Mouse (Mus musculus): ENCODE data around the gene Smurf1. TPM values are rescaled to one million over a fixed set of nuclear protein-coding genes. Genes with fewer than 3 reads are reported as not detected.
A peak's percentile ranks its signal among the peaks of the same experiment; 100 is the strongest.

Gene Smurf1
- polyA plus RNA-seq, 1 experiment, result 33.6 TPM

DNA sequence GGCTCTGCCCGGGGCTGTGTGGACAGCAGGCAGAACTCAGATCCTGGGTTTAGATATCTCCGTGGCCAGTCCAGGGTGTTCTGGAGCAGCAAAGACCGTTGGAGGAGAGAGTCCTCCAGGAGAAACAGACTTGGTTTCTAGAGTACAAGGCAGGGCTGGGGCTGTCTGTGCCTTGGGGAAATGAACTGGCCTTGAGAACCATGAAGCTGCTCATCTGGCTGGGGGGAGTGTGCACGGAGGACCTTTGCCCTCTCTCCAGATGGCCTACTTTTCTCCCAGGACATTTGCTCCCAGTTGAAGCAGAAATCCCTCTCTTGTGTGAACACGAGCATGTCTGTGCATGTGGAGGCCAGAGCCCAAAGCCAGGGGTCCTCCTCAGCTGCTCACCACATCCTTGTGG, 93.3 kb downstream of the Smurf1 start:
- WGBS, result 95% methylated on average over 5 of the region's 5 CpGs
- H3K36me3 ChIP-seq (ENCODE audit: control insufficient read depth, insufficient read depth, low read length), result no peaks in the 10 kb centered on the region
- H3K4me3 ChIP-seq (ENCODE audit: control insufficient read depth, insufficient read depth, low read length), result no peak overlapping the region
- DNase-seq, result no peak
- no peaks in the 10 kb centered on the region for H3K27me3 ChIP-seq (ENCODE audit: control insufficient read depth, insufficient read depth, low read length)
- TF ChIP-seq CTCF (IDR thresholded peaks at IDR 0.05; ENCODE audit: borderline replicate concordance, control insufficient read depth, extremely low read depth, insufficient read depth, low read length, poor library complexity) (no peak), POLR2A (IDR thresholded peaks at IDR 0.05; ENCODE audit: control insufficient read depth, extremely low read depth, insufficient read depth, low read length, poor library complexity) (no peak)
- no peak overlapping the region for H3K27ac ChIP-seq (ENCODE audit: control insufficient read depth, insufficient read depth, low read length)
- no peaks in the 10 kb centered on the region for H3K4me1 ChIP-seq (replicated peaks; ENCODE audit: control insufficient read depth, insufficient read depth, low read length)

DNA sequence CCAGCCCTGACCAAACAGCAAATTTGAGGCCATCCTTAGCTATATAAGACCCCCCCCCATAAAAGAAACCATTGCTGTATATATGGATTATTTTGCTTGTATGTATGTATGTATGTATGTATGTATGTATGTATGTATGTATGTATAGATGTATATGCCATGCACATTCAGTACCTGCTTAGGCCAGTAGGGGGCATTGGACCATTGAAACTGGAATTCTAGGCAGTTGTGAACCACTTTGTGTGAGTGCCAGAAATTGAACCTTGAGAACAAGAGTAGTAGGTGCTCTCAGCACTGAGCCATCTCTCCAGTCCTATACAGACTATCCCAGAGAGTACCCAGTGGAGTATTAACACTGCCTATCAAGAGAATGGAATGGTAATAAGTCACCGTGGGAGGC, 93.9 kb downstream of the Smurf1 start:
- 98% methylated on average over 1 of the region's 1 CpGs for WGBS
- Histone ChIP-seq H3K36me3 (ENCODE audit: control insufficient read depth, insufficient read depth, low read length) (no peaks in the 10 kb centered on the region), H3K27ac (ENCODE audit: control insufficient read depth, insufficient read depth, low read length) (no peak overlapping the region), H3K27me3 (ENCODE audit: control insufficient read depth, insufficient read depth, low read length) (no peaks in the 10 kb centered on the region), H3K4me3 (ENCODE audit: control insufficient read depth, insufficient read depth, low read length) (no peak overlapping the region), H3K4me1 (replicated peaks; ENCODE audit: control insufficient read depth, insufficient read depth, low read length) (no peaks in the 10 kb centered on the region)
- no peak for DNase-seq
- TF ChIP-seq POLR2A (IDR thresholded peaks at IDR 0.05; ENCODE audit: control insufficient read depth, extremely low read depth, insufficient read depth, low read length, poor library complexity), result no peak
- TF ChIP-seq CTCF (IDR thresholded peaks at IDR 0.05; ENCODE audit: borderline replicate concordance, control insufficient read depth, extremely low read depth, insufficient read depth, low read length, poor library complexity), result no peak

DNA sequence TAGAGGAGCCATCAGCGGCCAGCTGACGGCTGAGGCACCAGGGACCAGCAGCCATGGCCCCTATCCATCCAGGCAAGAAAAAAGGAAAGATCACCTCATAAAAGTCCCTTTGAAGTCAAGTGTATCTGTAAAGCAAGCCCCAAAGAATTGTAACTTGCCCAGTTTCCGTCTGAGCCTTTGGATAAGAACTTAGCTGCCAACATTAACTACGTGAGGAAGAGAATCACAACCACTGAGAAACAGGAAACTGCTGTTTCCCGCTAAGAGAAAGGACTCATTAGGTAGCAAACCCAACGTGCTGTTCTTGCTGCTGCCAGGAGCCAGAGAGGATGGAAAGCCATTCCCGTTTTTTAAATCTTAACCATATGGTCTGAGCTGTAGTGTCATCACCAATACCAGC, 94.9 kb downstream of the Smurf1 start:
- DNase-seq, result no peak
- no peaks in the 10 kb centered on the region for H3K4me1 ChIP-seq (replicated peaks; ENCODE audit: control insufficient read depth, insufficient read depth, low read length)
- no peaks in the 10 kb centered on the region for H3K27me3 ChIP-seq (ENCODE audit: control insufficient read depth, insufficient read depth, low read length)
- TF ChIP-seq POLR2A (IDR thresholded peaks at IDR 0.05; ENCODE audit: control insufficient read depth, extremely low read depth, insufficient read depth, low read length, poor library complexity), result no peak
- no peak for TF ChIP-seq CTCF (IDR thresholded peaks at IDR 0.05; ENCODE audit: borderline replicate concordance, control insufficient read depth, extremely low read depth, insufficient read depth, low read length, poor library complexity)
- H3K4me3 ChIP-seq (ENCODE audit: control insufficient read depth, insufficient read depth, low read length), result no peak overlapping the region
- 27% methylated on average over 7 of the region's 7 CpGs for WGBS
- no peak overlapping the region for H3K27ac ChIP-seq (ENCODE audit: control insufficient read depth, insufficient read depth, low read length)
- H3K36me3 ChIP-seq (ENCODE audit: control insufficient read depth, insufficient read depth, low read length), result no peaks in the 10 kb centered on the region

GRCm38 (mm10) chr5:144869466-144869865, 96.2 kb downstream of the Smurf1 start:
- Histone ChIP-seq H3K4me1 (replicated peaks; ENCODE audit: control insufficient read depth, insufficient read depth, low read length) (no peaks in the 10 kb centered on the region), H3K36me3 (ENCODE audit: control insufficient read depth, insufficient read depth, low read length) (no peaks in the 10 kb centered on the region), H3K4me3 (ENCODE audit: control insufficient read depth, insufficient read depth, low read length) (no peak overlapping the region), H3K27ac (ENCODE audit: control insufficient read depth, insufficient read depth, low read length) (no peak overlapping the region), H3K27me3 (ENCODE audit: control insufficient read depth, insufficient read depth, low read length) (no peaks in the 10 kb centered on the region)
- WGBS, result 94% methylated on average over 7 of the region's 7 CpGs
- no peak for DNase-seq
- no peak for TF ChIP-seq POLR2A (IDR thresholded peaks at IDR 0.05; ENCODE audit: control insufficient read depth, extremely low read depth, insufficient read depth, low read length, poor library complexity)
- no peak for TF ChIP-seq CTCF (IDR thresholded peaks at IDR 0.05; ENCODE audit: borderline replicate concordance, control insufficient read depth, extremely low read depth, insufficient read depth, low read length, poor library complexity)

- no peak for TF ChIP-seq POLR2A (IDR thresholded peaks at IDR 0.05; ENCODE audit: control insufficient read depth, extremely low read depth, insufficient read depth, low read length, poor library complexity)
- TF ChIP-seq CTCF (IDR thresholded peaks at IDR 0.05; ENCODE audit: borderline replicate concordance, control insufficient read depth, extremely low read depth, insufficient read depth, low read length, poor library complexity), result peak; percentile 45; the same call in 1 of the 2 replicates
- Histone ChIP-seq H3K27me3 (ENCODE audit: control insufficient read depth, insufficient read depth, low read length) (no peaks in the 10 kb centered on the region), H3K27ac (ENCODE audit: control insufficient read depth, insufficient read depth, low read length) (no peak overlapping the region), H3K36me3 (ENCODE audit: control insufficient read depth, insufficient read depth, low read length) (no peaks in the 10 kb centered on the region), H3K4me3 (ENCODE audit: control insufficient read depth, insufficient read depth, low read length) (no peak overlapping the region), H3K4me1 (replicated peaks; ENCODE audit: control insufficient read depth, insufficient read depth, low read length) (no peaks in the 10 kb centered on the region)
- DNase-seq, result no peak
- 68% methylated on average over 8 of the region's 8 CpGs for WGBS
These were observed 98.7 kb downstream of the Smurf1 start for GRCm38 (mm10) chr5:144866923-144867322.

GRCm38 (mm10) chr5:144860913-144861312, 104.7 kb downstream of the Smurf1 start:
- H3K4me1 ChIP-seq (replicated peaks; ENCODE audit: control insufficient read depth, insufficient read depth, low read length), result no peaks in the 10 kb centered on the region
- no peaks in the 10 kb centered on the region for H3K27me3 ChIP-seq (ENCODE audit: control insufficient read depth, insufficient read depth, low read length)
- H3K27ac ChIP-seq (ENCODE audit: control insufficient read depth, insufficient read depth, low read length), result no peak overlapping the region
- H3K36me3 ChIP-seq (ENCODE audit: control insufficient read depth, insufficient read depth, low read length), result peaks cover 16% of the 10 kb centered on the region
- 98% methylated on average over 8 of the region's 8 CpGs for WGBS
- DNase-seq, result no peak
- TF ChIP-seq POLR2A (IDR thresholded peaks at IDR 0.05; ENCODE audit: control insufficient read depth, extremely low read depth, insufficient read depth, low read length, poor library complexity) (no peak), CTCF (IDR thresholded peaks at IDR 0.05; ENCODE audit: borderline replicate concordance, control insufficient read depth, extremely low read depth, insufficient read depth, low read length, poor library complexity) (no peak)
- no peak overlapping the region for H3K4me3 ChIP-seq (ENCODE audit: control insufficient read depth, insufficient read depth, low read length)

GRCm38 (mm10) chr5:144859284-144859683, 106.4 kb downstream of the Smurf1 start:
- H3K36me3 ChIP-seq (ENCODE audit: control insufficient read depth, insufficient read depth, low read length), result peaks cover 18% of the 10 kb centered on the region

More at GRCm38 (mm10) chr5:144859284-144859683, 106.4 kb downstream of the Smurf1 start:
- Histone ChIP-seq H3K27ac (ENCODE audit: control insufficient read depth, insufficient read depth, low read length) (no peak overlapping the region), H3K4me1 (replicated peaks; ENCODE audit: control insufficient read depth, insufficient read depth, low read length) (no peaks in the 10 kb centered on the region), H3K4me3 (ENCODE audit: control insufficient read depth, insufficient read depth, low read length) (no peak overlapping the region), H3K27me3 (ENCODE audit: control insufficient read depth, insufficient read depth, low read length) (no peaks in the 10 kb centered on the region)
- no peak for DNase-seq
- WGBS, result 97% methylated on average over 9 of the region's 9 CpGs
- TF ChIP-seq POLR2A (IDR thresholded peaks at IDR 0.05; ENCODE audit: control insufficient read depth, extremely low read depth, insufficient read depth, low read length, poor library complexity) (no peak), CTCF (IDR thresholded peaks at IDR 0.05; ENCODE audit: borderline replicate concordance, control insufficient read depth, extremely low read depth, insufficient read depth, low read length, poor library complexity) (no peak)

Data from thymus, adult 2 months (tissue).